Mouse (Mus musculus) testis, postnatal 14 days (tissue): Measurements from ENCODE around the gene Zbtb18.

Experiments used
- DNase-seq: peaks from one replicate; pipeline ENCODE4 v3.0.0; 2021; ENCODE audit warnings: low spot score

Gene Zbtb18

GRCm38 (mm10) chr1:177483612-177484011 is 41.5 kb downstream of the Zbtb18 start:
- DNase-seq, result no peak

GRCm38 (mm10) chr1:177484280-177484679 is 42.1 kb downstream of the Zbtb18 start:
- DNase-seq, result no peak

GRCm38 (mm10) chr1:177484680-177485079 is 42.5 kb downstream of the Zbtb18 start:
- DNase-seq, result no peak

- no peak for DNase-seq
Measured at GRCm38 (mm10) chr1:177489844-177490243, 47.7 kb downstream of the Zbtb18 start.

- no peak for DNase-seq
Measured at GRCm38 (mm10) chr1:177490808-177491207, 48.7 kb downstream of the Zbtb18 start.

GRCm38 (mm10) chr1:177491280-177491679 is 49.1 kb downstream of the Zbtb18 start:
- DNase-seq, result no peak

- no peak for DNase-seq
Measured at GRCm38 (mm10) chr1:177494306-177494705, 52.2 kb downstream of the Zbtb18 start.

- DNase-seq, result no peak
Measured at GRCm38 (mm10) chr1:177494913-177495542, 52.9 kb downstream of the Zbtb18 start.
